Mouse (Mus musculus) C2C12 (cell line): Measurements from ENCODE around the gene Emid1. TPM values are rescaled to one million over a fixed set of nuclear protein-coding genes. Genes with fewer than 3 reads are reported as not detected.

ENCODE experiments used
- H3K27me3 ChIP-seq: one replicate; pipeline ENCODE4 v1.6.1; 2011; ENCODE audit not compliant: control insufficient read depth, insufficient read depth, insufficient read length
- H3K36me3 ChIP-seq: one replicate; pipeline ENCODE4 v1.6.1; 2011; ENCODE audit not compliant: control insufficient read depth, insufficient read depth
- H3K4me3 ChIP-seq: one replicate; pipeline ENCODE4 v1.5.1; 2011; ENCODE audit warnings: mild to moderate bottlenecking, control low read depth; ENCODE audit not compliant: poor library complexity, insufficient read depth, severe bottlenecking
- H3K79me2 ChIP-seq: one replicate; pipeline ENCODE4 v1.6.1; 2011; ENCODE audit not compliant: control insufficient read depth, insufficient read depth
- H3K79me3 ChIP-seq: one replicate; pipeline ENCODE4 v1.6.1; 2011; ENCODE audit warnings: low read depth, control low read depth
- H3ac ChIP-seq: one replicate; pipeline ENCODE3; 2011; ENCODE audit warnings: low read depth; ENCODE audit not compliant: control insufficient read depth, insufficient read length
- CEBPB ChIP-seq: IDR thresholded peaks from one replicate; pipeline ENCODE4 v1.6.1; 2011; ENCODE audit warnings: low read depth, mild to moderate bottlenecking, control low read depth, moderate library complexity
- CTCF ChIP-seq: IDR thresholded peaks from one replicate; pipeline ENCODE4 v1.5.1; 2011; ENCODE audit not compliant: control insufficient read depth, insufficient read depth, insufficient read length
- FOSL1 ChIP-seq: IDR thresholded peaks from one replicate; pipeline ENCODE4 v1.8.0; 2011; ENCODE audit warnings: mild to moderate bottlenecking, low read length; ENCODE audit not compliant: poor library complexity, insufficient read depth, severe bottlenecking
- MAX ChIP-seq: IDR thresholded peaks from one replicate; pipeline ENCODE4 v1.6.1; 2011; ENCODE audit warnings: mild to moderate bottlenecking, control low read depth
- MYOD1 ChIP-seq: IDR thresholded peaks from one replicate; pipeline ENCODE4 v1.6.1; 2011; ENCODE audit warnings: low read depth; ENCODE audit not compliant: control insufficient read depth, insufficient read length
- MYOG ChIP-seq: IDR thresholded peaks from one replicate; pipeline ENCODE4 v1.6.1; 2011; ENCODE audit not compliant: control insufficient read depth, insufficient read length; ENCODE audit errors: extremely low read depth
- USF1 ChIP-seq: IDR thresholded peaks from one replicate; pipeline ENCODE4 v1.6.1; 2011; ENCODE audit warnings: low read depth, mild to moderate bottlenecking, control low read depth, moderate library complexity
- polyA plus RNA-seq: library from polyadenylated mRNA; unstranded; fragments of >200 nt; fragmentation: generic; extraction: Trizol; gene quantifications from one replicate; pipeline ENCODE4 v1.2.1, GENCODE M21; 2012; ENCODE audit warnings: missing spikeins

Emid1 gene
- polyA plus RNA-seq, 1 experiment, result 0.02 TPM

GRCm38 (mm10) chr11:5192084-5192516, 40.0 kb upstream of the Emid1 start:
- Histone ChIP-seq H3K79me2 (no peaks in the 10 kb centered on the region), H3K79me3 (no peaks in the 10 kb centered on the region), H3K27me3 (no peaks in the 10 kb centered on the region), H3K4me3 (no peak overlapping the region), H3K36me3 (peaks cover 21% of the 10 kb centered on the region), H3ac (no peak overlapping the region)
- TF ChIP-seq MAX (no peak), MYOD1 (peak; percentile 70), USF1 (no peak)

DNA sequence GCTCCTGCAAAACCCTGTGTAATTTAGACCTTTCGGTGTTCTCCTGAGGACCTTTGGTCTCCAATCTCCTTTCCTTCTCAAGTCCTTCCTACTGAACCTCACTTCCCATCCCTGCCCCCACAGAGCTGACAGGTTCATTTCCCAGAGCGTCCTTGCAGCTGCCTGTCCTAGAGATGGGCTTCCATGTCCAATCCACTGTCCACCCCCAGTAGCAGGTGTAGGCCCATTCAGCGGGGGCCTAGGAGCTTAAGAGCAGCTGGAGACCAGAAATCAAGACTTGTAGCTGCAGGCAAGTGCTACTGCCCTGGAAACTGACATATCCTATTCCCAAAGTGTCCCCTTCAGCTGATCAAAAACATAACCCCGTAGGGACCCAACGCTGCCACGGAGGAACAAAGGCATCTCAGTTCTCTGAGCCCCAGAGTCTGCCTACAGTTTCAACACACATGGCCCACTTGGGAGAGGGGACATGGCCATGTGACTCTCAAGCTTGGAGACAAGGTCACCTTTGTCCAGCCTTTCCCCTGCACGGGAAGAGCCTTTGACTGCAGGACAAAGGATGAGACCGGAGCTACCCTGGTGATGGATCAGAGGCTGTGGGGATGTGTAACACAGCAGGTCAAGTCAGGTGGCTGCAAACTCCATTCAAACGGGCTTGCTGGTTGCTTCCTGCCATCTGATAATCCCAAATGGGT, 37.3 kb upstream of the Emid1 start:
- Histone ChIP-seq H3K36me3 (peaks cover 13% of the 10 kb centered on the region), H3ac (no peak overlapping the region), H3K4me3 (no peak overlapping the region), H3K27me3 (no peaks in the 10 kb centered on the region), H3K79me3 (no peaks in the 10 kb centered on the region), H3K79me2 (no peaks in the 10 kb centered on the region)
- TF ChIP-seq MAX (no peak), CTCF (no peak), MYOG (no peak), FOSL1 (no peak), CEBPB (no peak), USF1 (no peak), MYOD1 (no peak)

DNA sequence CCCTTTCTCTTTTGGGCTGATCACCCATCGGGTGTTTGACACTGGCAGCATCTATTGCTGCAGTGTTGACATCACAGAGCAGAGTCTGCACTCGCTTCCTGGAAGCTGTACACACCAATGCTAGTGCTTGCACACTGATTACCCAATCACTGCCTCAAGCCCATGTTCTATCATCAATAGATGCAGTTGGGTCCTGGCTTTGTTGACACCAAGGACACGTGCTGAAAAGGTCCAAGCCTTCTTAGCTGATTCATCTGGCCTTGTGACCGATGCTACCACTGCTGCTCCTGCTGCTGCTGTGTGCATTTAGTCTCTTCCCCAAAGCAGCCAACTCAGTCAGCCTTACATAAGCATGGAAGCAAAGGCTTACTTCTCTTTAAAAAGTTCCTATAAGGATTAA, 36.1 kb upstream of the Emid1 start:
- no peaks in the 10 kb centered on the region for H3K79me3 ChIP-seq
- H3K4me3 ChIP-seq, result no peak overlapping the region

GRCm38 (mm10) chr11:5184832-5185231, 32.8 kb upstream of the Emid1 start:
- H3K79me3 ChIP-seq, result no peaks in the 10 kb centered on the region
- H3K4me3 ChIP-seq, result no peak overlapping the region
- H3K79me2 ChIP-seq, result no peaks in the 10 kb centered on the region
- H3K27me3 ChIP-seq, result no peaks in the 10 kb centered on the region
- H3K36me3 ChIP-seq, result no peaks in the 10 kb centered on the region
- TF ChIP-seq MAX, result no peak
- TF ChIP-seq FOSL1, result no peak
- no peak for TF ChIP-seq USF1
- TF ChIP-seq MYOG, result no peak
- no peak for TF ChIP-seq MYOD1
- no peak for TF ChIP-seq CEBPB
- TF ChIP-seq CTCF, result no peak
- no peak overlapping the region for H3ac ChIP-seq

More for the DNA sequence above, 36.1 kb upstream of the Emid1 start:
- no peaks in the 10 kb centered on the region for H3K27me3 ChIP-seq
- no peak overlapping the region for H3ac ChIP-seq
- no peaks in the 10 kb centered on the region for H3K79me2 ChIP-seq
- H3K36me3 ChIP-seq, result peaks cover 13% of the 10 kb centered on the region
- TF ChIP-seq MAX (no peak), FOSL1 (no peak), CEBPB (no peak), MYOD1 (no peak), MYOG (no peak), USF1 (no peak), CTCF (no peak)

- Histone ChIP-seq H3ac (no peak overlapping the region), H3K4me3 (no peak overlapping the region), H3K36me3 (no peaks in the 10 kb centered on the region), H3K79me3 (no peaks in the 10 kb centered on the region), H3K27me3 (no peaks in the 10 kb centered on the region), H3K79me2 (no peaks in the 10 kb centered on the region)
- TF ChIP-seq MAX (no peak), FOSL1 (no peak), MYOG (no peak), CTCF (no peak), MYOD1 (no peak), CEBPB (no peak), USF1 (no peak)
These were observed 32.2 kb upstream of the Emid1 start for GRCm38 (mm10) chr11:5184250-5184649.

DNA sequence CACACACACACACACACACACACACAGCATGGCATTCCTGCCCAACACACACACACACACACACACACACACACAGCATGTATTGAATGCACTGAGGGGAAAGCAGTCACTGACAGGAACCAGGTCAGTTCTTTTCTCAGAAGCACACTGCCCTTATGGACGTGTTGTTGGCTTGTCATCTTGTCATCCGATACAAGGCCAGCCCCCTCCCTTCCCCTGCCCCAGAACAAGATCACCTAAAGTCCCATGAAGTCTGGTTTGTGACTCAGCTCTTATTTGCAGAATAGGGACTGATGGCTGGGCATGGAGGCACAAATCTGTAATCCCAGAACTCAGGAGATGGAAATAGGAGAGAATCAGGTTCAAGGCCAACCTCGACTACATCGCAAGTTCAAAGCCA, 30.8 kb upstream of the Emid1 start:
- no peak for TF ChIP-seq CTCF
- no peak overlapping the region for H3K4me3 ChIP-seq
- no peak overlapping the region for H3ac ChIP-seq
- H3K27me3 ChIP-seq, result no peaks in the 10 kb centered on the region
- no peaks in the 10 kb centered on the region for H3K79me3 ChIP-seq
- H3K36me3 ChIP-seq, result no peaks in the 10 kb centered on the region
- no peaks in the 10 kb centered on the region for H3K79me2 ChIP-seq
